Mouse (Mus musculus): ENCODE measurements around the gene Tnfsf11.

Tnfsf11 gene

GRCm38 (mm10) chr14:78287906-78288800 is 19.7 kb downstream of the Tnfsf11 start:
- peak in 1 of 2 experiments; percentile 59 for DNase-seq (ENCODE audit: low spot score in 2 of 2)

GRCm38 (mm10) chr14:78286011-78286548 is 21.8 kb downstream of the Tnfsf11 start:
- no peak for DNase-seq (ENCODE audit: low spot score in 2 of 2)

- DNase-seq (ENCODE audit: low spot score in 2 of 2), result peak; percentile 30 to 54
These were observed 25.4 kb downstream of the Tnfsf11 start for GRCm38 (mm10) chr14:78282490-78282889.

GRCm38 (mm10) chr14:78276395-78276930 is 31.4 kb downstream of the Tnfsf11 start:
- DNase-seq (ENCODE audit: low spot score in 2 of 2), result peak in 1 of 2 experiments; percentile 42

- DNase-seq (ENCODE audit: low spot score in 2 of 2), result no peak
These were observed 33.0 kb downstream of the Tnfsf11 start for GRCm38 (mm10) chr14:78274851-78275250.

- DNase-seq (ENCODE audit: low spot score in 2 of 2), result peak; percentile 47 to 71
These were observed 33.7 kb downstream of the Tnfsf11 start for GRCm38 (mm10) chr14:78274146-78274545.

- peak in 1 of 2 experiments; percentile 48 for DNase-seq (ENCODE audit: low spot score in 2 of 2)
These were observed 34.3 kb downstream of the Tnfsf11 start for GRCm38 (mm10) chr14:78273571-78273970.

- DNase-seq (ENCODE audit: low spot score in 2 of 2), result no peak
These were observed 43.0 kb downstream of the Tnfsf11 start for GRCm38 (mm10) chr14:78264876-78265275.

- no peak for DNase-seq (ENCODE audit: low spot score in 2 of 2)
These were observed 45.2 kb downstream of the Tnfsf11 start for GRCm38 (mm10) chr14:78262596-78262995.

- no peak for DNase-seq (ENCODE audit: low spot score in 2 of 2)
These were observed 46.6 kb downstream of the Tnfsf11 start for GRCm38 (mm10) chr14:78261246-78261645.

GRCm38 (mm10) chr14:78254017-78254416 is 53.8 kb downstream of the Tnfsf11 start:
- no peak for DNase-seq (ENCODE audit: low spot score in 2 of 2)

- DNase-seq (ENCODE audit: low spot score in 2 of 2), result no peak
These were observed 61.2 kb downstream of the Tnfsf11 start for GRCm38 (mm10) chr14:78246601-78247000.

GRCm38 (mm10) chr14:78244811-78245210 is 63.0 kb downstream of the Tnfsf11 start:
- DNase-seq (ENCODE audit: low spot score in 2 of 2), result peak; percentile 25 to 39

- DNase-seq (ENCODE audit: low spot score in 2 of 2), result no peak
These were observed 68.5 kb downstream of the Tnfsf11 start for GRCm38 (mm10) chr14:78239346-78239745.

- no peak for DNase-seq (ENCODE audit: low spot score in 2 of 2)
These were observed 70.6 kb downstream of the Tnfsf11 start for GRCm38 (mm10) chr14:78237238-78237637.

GRCm38 (mm10) chr14:78236144-78236543 is 71.7 kb downstream of the Tnfsf11 start:
- DNase-seq (ENCODE audit: low spot score in 2 of 2), result no peak

GRCm38 (mm10) chr14:78235296-78235695 is 72.5 kb downstream of the Tnfsf11 start:
- DNase-seq (ENCODE audit: low spot score in 2 of 2), result no peak

GRCm38 (mm10) chr14:78229012-78229411 is 78.8 kb downstream of the Tnfsf11 start:
- no peak for DNase-seq (ENCODE audit: low spot score in 2 of 2)

Measured in left cerebral cortex, adult 9 months (tissue).